In the genomic region with DNA sequence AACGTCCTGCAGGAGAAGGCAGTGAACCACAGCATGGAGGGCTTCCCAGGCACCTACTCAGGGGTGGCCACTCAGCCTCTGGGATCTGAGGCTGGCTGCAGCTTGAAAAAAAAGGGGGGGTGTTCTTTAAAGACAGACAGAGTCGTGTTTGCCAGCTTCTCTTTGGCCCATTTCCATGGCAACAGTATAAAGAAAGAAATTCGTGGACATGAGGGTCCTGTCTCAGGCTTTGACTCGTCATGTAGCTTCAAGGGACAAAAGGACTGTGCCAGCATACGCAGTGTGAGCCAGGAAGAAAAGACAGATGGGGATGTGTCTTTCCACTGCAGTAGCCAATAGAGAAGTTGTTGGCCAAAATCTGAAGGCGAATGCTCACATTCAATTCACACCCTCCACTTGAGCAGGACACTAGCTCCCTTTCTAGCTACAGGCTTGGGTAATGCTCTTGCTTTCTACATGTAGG, we compare ENCODE assay signal across 9 mouse cellular contexts. TPM values are rescaled to one million over a fixed set of nuclear protein-coding genes. Genes with fewer than 3 reads are reported as not detected.
DNase-seq lines count a peak whose midpoint lies in the region; ATAC-seq lines count a peak whose summit lies in the region.
"Had no signal": no experiment of that assay in that cellular context is flagged by ENCODE, and none has a peak within 500 bp of the region (broad histone marks: within the 10 kb centered on the region; RNA-seq: fewer than 3 reads in every experiment).

No protein-coding gene starts in this region.

- no peak overlapping the region for H3K9ac ChIP-seq in kidney, embryonic 16.5 days (replicated peaks; ENCODE audit: low read length)
- no peak overlapping the region for H3K9ac ChIP-seq in neural tube, embryonic 15.5 days (replicated peaks)

- H3K4me2 ChIP-seq in kidney, embryonic 16.5 days (replicated peaks; ENCODE audit: low read depth, low read length) = no peak overlapping the region
- no peak overlapping the region for H3K4me2 ChIP-seq in neural tube, embryonic 15.5 days

- DNase-seq in kidney, postnatal 14 days = no peak
- peak; percentile 56 for DNase-seq in embryo, embryonic 11 days
- peak; percentile 43 to 84 for DNase-seq in left cerebral cortex, postnatal 14 days (ENCODE audit: low spot score in 2 of 2)
- no peak for DNase-seq in spleen, postnatal 36 days (ENCODE audit: low spot score in 2 of 2)
- no peak for DNase-seq in adipocyte (ENCODE audit: low spot score)
- no peak for DNase-seq in kidney, adult 18-20 months

- 45% methylated on average over 6 of the region's 6 CpGs for WGBS in kidney, embryonic 16.5 days
- WGBS in neural tube, embryonic 15.5 days = 19% methylated on average over 6 of the region's 6 CpGs

- no peaks in the 10 kb centered on the region for H3K9me3 ChIP-seq in kidney, embryonic 16.5 days (ENCODE audit: low read length)
- H3K9me3 ChIP-seq in neural tube, embryonic 15.5 days (replicated peaks) = no peaks in the 10 kb centered on the region

- no peaks in the 10 kb centered on the region for H3K27me3 ChIP-seq in kidney, embryonic 16.5 days (ENCODE audit: insufficient read depth, low read length)
- no peaks in the 10 kb centered on the region for H3K27me3 ChIP-seq in neural tube, embryonic 15.5 days (replicated peaks)

- intact Hi-C loops in left cerebral cortex, postnatal 14 days (cut with DNase I) = no loop called here

- H3K36me3 ChIP-seq in kidney, embryonic 16.5 days (ENCODE audit: insufficient read depth, low read length) = no peaks in the 10 kb centered on the region
- H3K36me3 ChIP-seq in neural tube, embryonic 15.5 days = no peaks in the 10 kb centered on the region

- ATAC-seq in kidney, embryonic 16.5 days (ENCODE audit: low FRiP score, low TSS enrichment) = peak; percentile 42
- ATAC-seq in neural tube, embryonic 15.5 days (ENCODE audit: low FRiP score) = peak; percentile 85

- no peak overlapping the region for H3K27ac ChIP-seq in kidney, embryonic 16.5 days (ENCODE audit: low read length)
- H3K27ac ChIP-seq in neural tube, embryonic 15.5 days (replicated peaks) = peak overlapping the region; percentile 58

- no peak overlapping the region for H3K4me3 ChIP-seq in kidney, embryonic 16.5 days (ENCODE audit: low read length)
- no peak overlapping the region for H3K4me3 ChIP-seq in neural tube, embryonic 15.5 days (replicated peaks)

- peaks cover 13% of the 10 kb centered on the region for H3K4me1 ChIP-seq in kidney, embryonic 16.5 days (ENCODE audit: insufficient read depth, low read length)
- H3K4me1 ChIP-seq in neural tube, embryonic 15.5 days = peaks cover 20% of the 10 kb centered on the region

RNA-seq across cellular contexts. Expression of gene D430041D05Rik, which starts 42.9 kb away (rescaled TPM):
- polyA plus RNA-seq in kidney, embryonic 16.5 days (2015; fragmentation: Nextera tagmentation; extraction: Ambion mirVana) = 0.42 and 0.55 TPM in 2 replicates
- 100 to 1,000 TPM; 115 to 126 TPM for total RNA-seq in left cerebral cortex, postnatal 14 days (2021)
- polyA plus RNA-seq in neural tube, embryonic 15.5 days (2015; fragmentation: Nextera tagmentation; extraction: Ambion mirVana) = 7.7 and 9.5 TPM in 2 replicates
- total RNA-seq: CH12.LX had no signal

Comparison
In these comparisons a context has a peak if more than half of its experiments do, and no peak if none do; other contexts are left out.
1. DNase-seq: peak in embryo, embryonic 11 days (single experiment) and left cerebral cortex, postnatal 14 days (2 of 2); none in kidney, postnatal 14 days (single experiment), spleen, postnatal 36 days (0 of 2), adipocyte (single experiment) and kidney, adult 18-20 months (single experiment).